Mouse (Mus musculus) small intestine, adult 2 months (tissue): ENCODE results near the gene Trim31.

Experiments
- CTCF ChIP-seq: fragments of 200-500 bp; IDR thresholded peaks from 2 replicates; pipeline ENCODE4 v1.5.1; 2012; ENCODE audit warnings: low read depth, mild to moderate bottlenecking, control low read depth, inconsistent platforms, low read length, moderate library complexity, mixed read lengths; ENCODE audit not compliant: insufficient replicate concordance, insufficient read length; ENCODE audit errors: extremely low read depth
- POLR2A ChIP-seq: fragments of 200-500 bp; IDR thresholded peaks from 2 replicates; pipeline ENCODE4 v1.6.1; 2012; ENCODE audit warnings: low read depth, mild to moderate bottlenecking, control low read depth, inconsistent platforms, low read length, moderate library complexity

GRCm38 (mm10) chr17:36848911-36849310 is 49.0 kb upstream of the Trim31 start:
- TF ChIP-seq CTCF (no peak), POLR2A (no peak)
